Mouse (Mus musculus): ENCODE results near the gene Klhdc4. TPM values are rescaled to one million over a fixed set of nuclear protein-coding genes. Genes with fewer than 3 reads are reported as not detected.
A peak's percentile ranks its signal among the peaks of the same experiment; 100 is the strongest.

Klhdc4 gene
- polyA plus RNA-seq, 1 experiment from 2014 or later = 76.8 TPM

GRCm38 (mm10) chr8:121861276-121861675 lies 31.9 kb upstream of the Klhdc4 start:
- no peak overlapping the region for H3K27ac ChIP-seq

GRCm38 (mm10) chr8:121857747-121858146 lies 28.4 kb upstream of the Klhdc4 start:
- H3K27ac ChIP-seq = 0 out of 2 replicates have a peak overlapping the region, but pooled peaks have one; percentile 10
- DNase-seq (ENCODE audit: extremely low spot score, low spot score) = no peak
- no peaks in the 10 kb centered on the region for H3K9me3 ChIP-seq
- H3K4me3 ChIP-seq = no peak overlapping the region
- peaks cover 16% of the 10 kb centered on the region; the same call in 1 of the 2 replicates for H3K4me1 ChIP-seq
- H3K27me3 ChIP-seq (ENCODE audit: poor library complexity, severe bottlenecking) = no peaks in the 10 kb centered on the region
- 73% methylated on average over 2 of the region's 2 CpGs for WGBS
- no peaks in the 10 kb centered on the region for H3K36me3 ChIP-seq (replicated peaks)

More at GRCm38 (mm10) chr8:121861276-121861675, 31.9 kb upstream of the Klhdc4 start:
- Histone ChIP-seq H3K4me3 (no peak overlapping the region), H3K4me1 (peaks cover 18% of the 10 kb centered on the region; the same call in 1 of the 2 replicates), H3K27me3 (ENCODE audit: poor library complexity, severe bottlenecking) (no peaks in the 10 kb centered on the region), H3K36me3 (replicated peaks) (no peaks in the 10 kb centered on the region), H3K9me3 (no peaks in the 10 kb centered on the region)
- WGBS = 67% methylated on average over 6 of the region's 6 CpGs
- no peak for DNase-seq (ENCODE audit: extremely low spot score, low spot score)

GRCm38 (mm10) chr8:121857331-121857730 lies 28.0 kb upstream of the Klhdc4 start:
- Histone ChIP-seq H3K36me3 (replicated peaks) (no peaks in the 10 kb centered on the region), H3K27ac (no peak overlapping the region), H3K4me1 (peaks cover 19% of the 10 kb centered on the region), H3K27me3 (ENCODE audit: poor library complexity, severe bottlenecking) (peaks cover 3% of the 10 kb centered on the region; the same call in 1 of the 2 replicates), H3K4me3 (no peak overlapping the region), H3K9me3 (no peaks in the 10 kb centered on the region)
- WGBS = 71% methylated on average over 9 of the region's 9 CpGs
- no peak for DNase-seq (ENCODE audit: extremely low spot score, low spot score)

- H3K36me3 ChIP-seq (replicated peaks) = no peaks in the 10 kb centered on the region
- no peaks in the 10 kb centered on the region for H3K9me3 ChIP-seq
- DNase-seq (ENCODE audit: extremely low spot score, low spot score) = no peak
- H3K27me3 ChIP-seq (ENCODE audit: poor library complexity, severe bottlenecking) = peaks cover 5% of the 10 kb centered on the region; the same call in 1 of the 2 replicates
- H3K27ac ChIP-seq = no peak overlapping the region
- H3K4me1 ChIP-seq = peaks cover 30% of the 10 kb centered on the region
- H3K4me3 ChIP-seq = no peak overlapping the region
- WGBS = 88% methylated on average over 14 of the region's 14 CpGs
Observed at GRCm38 (mm10) chr8:121856071-121856746, 26.8 kb upstream of the Klhdc4 start.

GRCm38 (mm10) chr8:121853586-121853985 lies 24.2 kb upstream of the Klhdc4 start:
- Histone ChIP-seq H3K4me3 (no peak overlapping the region), H3K36me3 (replicated peaks) (no peaks in the 10 kb centered on the region), H3K4me1 (peaks cover 40% of the 10 kb centered on the region), H3K27me3 (ENCODE audit: poor library complexity, severe bottlenecking) (peaks cover 5% of the 10 kb centered on the region; the same call in 1 of the 2 replicates), H3K9me3 (no peaks in the 10 kb centered on the region), H3K27ac (no peak overlapping the region)
- 95% methylated on average over 2 of the region's 2 CpGs for WGBS
- no peak for DNase-seq (ENCODE audit: extremely low spot score, low spot score)

- Histone ChIP-seq H3K27ac (no peak overlapping the region), H3K36me3 (replicated peaks) (no peaks in the 10 kb centered on the region), H3K27me3 (ENCODE audit: poor library complexity, severe bottlenecking) (peaks cover 5% of the 10 kb centered on the region; the same call in 1 of the 2 replicates), H3K9me3 (no peaks in the 10 kb centered on the region), H3K4me3 (no peak overlapping the region), H3K4me1 (peaks cover 35% of the 10 kb centered on the region)
- WGBS = 63% methylated on average over 7 of the region's 7 CpGs
- no peak for DNase-seq (ENCODE audit: extremely low spot score, low spot score)
Observed at GRCm38 (mm10) chr8:121852464-121852863, 23.1 kb upstream of the Klhdc4 start.

GRCm38 (mm10) chr8:121851716-121852115 lies 22.3 kb upstream of the Klhdc4 start:
- no peak overlapping the region for H3K4me3 ChIP-seq
- DNase-seq (ENCODE audit: extremely low spot score, low spot score) = no peak
- 59% methylated on average over 7 of the region's 7 CpGs for WGBS
- peak overlapping the region; percentile 88 for H3K27ac ChIP-seq
- no peaks in the 10 kb centered on the region for H3K36me3 ChIP-seq (replicated peaks)
- H3K27me3 ChIP-seq (ENCODE audit: poor library complexity, severe bottlenecking) = peaks cover 5% of the 10 kb centered on the region; the same call in 1 of the 2 replicates
- no peaks in the 10 kb centered on the region for H3K9me3 ChIP-seq
- H3K4me1 ChIP-seq = peaks cover 30% of the 10 kb centered on the region

- WGBS = 5% methylated on average over 24 of the region's 24 CpGs
- peak; percentile 98 for DNase-seq (ENCODE audit: extremely low spot score, low spot score)
- H3K4me3 ChIP-seq = peak overlapping the region; percentile 45
Observed at GRCm38 (mm10) chr8:121850821-121851470, 21.6 kb upstream of the Klhdc4 start.

GRCm38 (mm10) chr8:121850436-121850820 lies 21.1 kb upstream of the Klhdc4 start:
- DNase-seq (ENCODE audit: extremely low spot score, low spot score) = no peak
- no peaks in the 10 kb centered on the region for H3K9me3 ChIP-seq
- peaks cover 3% of the 10 kb centered on the region; the same call in 1 of the 2 replicates for H3K36me3 ChIP-seq (replicated peaks)
- WGBS = 34% methylated on average over 12 of the region's 12 CpGs
- H3K27me3 ChIP-seq (ENCODE audit: poor library complexity, severe bottlenecking) = peaks cover 5% of the 10 kb centered on the region; the same call in 1 of the 2 replicates
- H3K4me3 ChIP-seq = peak overlapping the region; percentile 45
- H3K4me1 ChIP-seq = peaks cover 30% of the 10 kb centered on the region
- peak overlapping the region; percentile 88 for H3K27ac ChIP-seq

More at GRCm38 (mm10) chr8:121850821-121851470, 21.6 kb upstream of the Klhdc4 start:
- Histone ChIP-seq H3K27ac (peak overlapping the region; percentile 88), H3K36me3 (replicated peaks) (no peaks in the 10 kb centered on the region), H3K9me3 (no peaks in the 10 kb centered on the region), H3K27me3 (ENCODE audit: poor library complexity, severe bottlenecking) (peaks cover 5% of the 10 kb centered on the region; the same call in 1 of the 2 replicates), H3K4me1 (peaks cover 30% of the 10 kb centered on the region)

- Histone ChIP-seq H3K36me3 (replicated peaks) (peaks cover 5% of the 10 kb centered on the region; the same call in 1 of the 2 replicates), H3K27me3 (ENCODE audit: poor library complexity, severe bottlenecking) (peaks cover 5% of the 10 kb centered on the region; the same call in 1 of the 2 replicates), H3K9me3 (no peaks in the 10 kb centered on the region), H3K4me3 (no peak overlapping the region), H3K4me1 (peaks cover 30% of the 10 kb centered on the region), H3K27ac (peak overlapping the region; percentile 88; the same call in 1 of the 2 replicates)
- peak; percentile 75 for DNase-seq (ENCODE audit: extremely low spot score, low spot score)
- WGBS = 14% methylated on average over 6 of the region's 6 CpGs
Observed at GRCm38 (mm10) chr8:121850018-121850417, 20.6 kb upstream of the Klhdc4 start.

- Histone ChIP-seq H3K4me3 (no peak overlapping the region), H3K36me3 (replicated peaks) (peaks cover 10% of the 10 kb centered on the region; the same call in 1 of the 2 replicates), H3K9me3 (no peaks in the 10 kb centered on the region), H3K4me1 (peaks cover 34% of the 10 kb centered on the region), H3K27ac (no peak overlapping the region), H3K27me3 (ENCODE audit: poor library complexity, severe bottlenecking) (peaks cover 5% of the 10 kb centered on the region; the same call in 1 of the 2 replicates)
- WGBS = 77% methylated on average over 9 of the region's 9 CpGs
- DNase-seq (ENCODE audit: extremely low spot score, low spot score) = no peak
Observed at GRCm38 (mm10) chr8:121849303-121849702, 19.9 kb upstream of the Klhdc4 start.

- peaks cover 34% of the 10 kb centered on the region for H3K4me1 ChIP-seq
- no peaks in the 10 kb centered on the region for H3K9me3 ChIP-seq
- H3K27ac ChIP-seq = no peak overlapping the region
- peaks cover 17% of the 10 kb centered on the region for H3K36me3 ChIP-seq (replicated peaks)
- no peak for DNase-seq (ENCODE audit: extremely low spot score, low spot score)
- WGBS = 70% methylated on average over 10 of the region's 10 CpGs
- no peak overlapping the region for H3K4me3 ChIP-seq
- H3K27me3 ChIP-seq (ENCODE audit: poor library complexity, severe bottlenecking) = peaks cover 5% of the 10 kb centered on the region; the same call in 1 of the 2 replicates
Observed at GRCm38 (mm10) chr8:121848495-121848894, 19.1 kb upstream of the Klhdc4 start.

- DNase-seq (ENCODE audit: extremely low spot score, low spot score) = no peak
- 80% methylated on average over 6 of the region's 6 CpGs for WGBS
Observed at GRCm38 (mm10) chr8:121847987-121848386, 18.6 kb upstream of the Klhdc4 start.

More at GRCm38 (mm10) chr8:121847987-121848386, 18.6 kb upstream of the Klhdc4 start:
- Histone ChIP-seq H3K4me1 (peaks cover 31% of the 10 kb centered on the region), H3K36me3 (replicated peaks) (peaks cover 22% of the 10 kb centered on the region), H3K9me3 (no peaks in the 10 kb centered on the region), H3K4me3 (no peak overlapping the region), H3K27ac (no peak overlapping the region), H3K27me3 (ENCODE audit: poor library complexity, severe bottlenecking) (peaks cover 5% of the 10 kb centered on the region; the same call in 1 of the 2 replicates)
